Mouse (Mus musculus) ES-Bruce4 (cell line): Measurements from ENCODE around the gene Tmem100.

Experiments used
- CTCF ChIP-seq: IDR thresholded peaks from one replicate; pipeline ENCODE4 v1.8.1; 2011; ENCODE audit warnings: low read depth, low read length
- EP300 ChIP-seq: IDR thresholded peaks from 2 replicates; pipeline ENCODE4 v1.6.1; 2011; ENCODE audit warnings: low read depth, low read length; ENCODE audit not compliant: insufficient read depth
- POLR2A ChIP-seq: IDR thresholded peaks from one replicate; pipeline ENCODE4 v1.8.1; 2011; ENCODE audit warnings: low read length; ENCODE audit not compliant: insufficient read depth

GRCm38 (mm10) chr11:89988936-89989589, 41.1 kb upstream of the Tmem100 start:
- TF ChIP-seq CTCF: peak; percentile 67
- no peak for TF ChIP-seq EP300
- no peak for TF ChIP-seq POLR2A
